Mouse (Mus musculus) adrenal gland, adult 2 months (tissue): Measurements from ENCODE around the gene Raver2. TPM values are rescaled to one million over a fixed set of nuclear protein-coding genes. Genes with fewer than 3 reads are reported as not detected.

Experiments used
- DNase-seq: peaks from one replicate; pipeline ENCODE4 v3.0.0; 2021
- polyA plus RNA-seq: library from polyadenylated mRNA; depleted of rRNA; stranded (reverse); fragments of >200 nt; gene quantifications from 2 replicates; pipeline ENCODE4 v1.2.3, GENCODE M21; 2012; rRNA removed
- total RNA-seq, 2 experiments: library from RNA; stranded (reverse); gene quantifications; 2 replicates each; pipeline ENCODE4 v1.2.3; 2021

The Raver2 gene
- total and polyA plus RNA-seq, 3 experiments: 1.4 to 4.8 (median 4.2) TPM

DNA sequence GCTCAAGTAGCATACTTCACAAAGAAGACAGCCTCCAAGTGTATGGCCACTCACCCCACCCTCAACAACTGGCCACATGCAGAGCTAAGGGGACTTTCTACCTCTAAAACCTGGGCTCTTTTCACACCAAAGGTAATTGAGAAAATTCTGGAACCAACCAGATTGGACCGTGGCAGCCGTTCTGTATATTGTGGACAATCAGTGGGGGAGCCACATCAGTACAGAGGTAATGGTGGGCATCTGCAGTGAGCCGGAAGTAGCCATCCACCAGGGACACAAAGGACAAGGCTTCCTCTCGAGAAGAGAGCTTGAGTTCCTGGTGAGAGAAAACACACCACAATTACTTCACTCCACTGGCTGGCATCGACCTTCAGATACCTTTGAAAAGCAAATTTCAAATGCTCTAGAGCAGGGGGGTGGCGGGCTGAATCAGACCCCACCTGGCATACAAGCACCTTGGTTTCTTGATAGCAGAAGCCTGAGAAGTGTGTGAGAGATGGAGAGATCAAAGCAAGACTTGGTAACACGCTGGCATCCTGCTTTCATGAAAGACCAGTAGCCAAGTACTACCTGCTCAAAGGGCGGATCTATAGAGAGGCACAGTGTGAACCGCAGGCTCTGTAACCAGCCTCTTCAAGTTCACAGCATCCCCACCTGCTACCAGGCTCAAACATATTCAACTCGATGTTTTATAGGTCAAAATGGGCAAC lies 106.3 kb downstream of the Raver2 start:
- DNase-seq: no peak

DNA sequence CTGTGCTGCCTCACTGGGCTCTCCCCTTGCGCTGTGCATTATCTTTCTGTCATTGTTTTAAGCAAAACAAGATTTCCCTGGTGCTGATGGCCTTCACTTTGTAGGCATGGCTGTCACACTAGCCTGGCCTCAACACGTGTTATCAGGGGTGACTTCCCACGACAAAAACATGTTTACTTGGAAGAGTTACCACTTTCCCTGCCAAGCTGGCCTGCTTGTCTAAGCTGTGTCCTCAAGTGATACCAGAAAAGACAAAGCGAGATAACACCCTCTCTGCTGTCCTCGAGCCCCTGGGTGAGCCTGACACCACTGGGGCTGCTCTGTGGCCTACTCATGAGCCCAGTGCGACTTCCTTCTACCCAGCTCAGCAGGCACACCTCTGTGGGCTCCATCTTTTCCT lies 107.3 kb downstream of the Raver2 start:
- DNase-seq: no peak

DNA sequence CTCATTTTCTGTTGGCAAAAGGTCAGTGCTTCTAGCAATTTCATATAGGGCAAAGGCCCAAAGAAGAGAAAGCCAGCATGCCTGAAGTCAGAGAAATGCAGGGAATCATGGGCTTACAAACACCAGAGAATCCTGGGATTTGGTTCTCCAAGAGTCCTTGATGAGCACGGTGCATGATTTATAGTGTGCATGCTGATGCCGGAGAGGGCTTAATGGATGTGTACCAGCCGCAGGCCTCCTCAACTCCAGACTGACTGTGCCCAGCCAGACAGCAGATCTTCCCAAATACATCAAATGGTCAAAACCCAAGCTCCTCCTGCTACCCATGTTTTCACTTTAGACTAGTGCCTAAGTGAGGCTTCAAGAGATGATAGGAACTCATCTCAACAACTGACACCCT lies 109.0 kb downstream of the Raver2 start:
- DNase-seq: no peak

GRCm38 (mm10) chr4:101179076-101179475 lies 110.3 kb downstream of the Raver2 start:
- no peak for DNase-seq

DNA sequence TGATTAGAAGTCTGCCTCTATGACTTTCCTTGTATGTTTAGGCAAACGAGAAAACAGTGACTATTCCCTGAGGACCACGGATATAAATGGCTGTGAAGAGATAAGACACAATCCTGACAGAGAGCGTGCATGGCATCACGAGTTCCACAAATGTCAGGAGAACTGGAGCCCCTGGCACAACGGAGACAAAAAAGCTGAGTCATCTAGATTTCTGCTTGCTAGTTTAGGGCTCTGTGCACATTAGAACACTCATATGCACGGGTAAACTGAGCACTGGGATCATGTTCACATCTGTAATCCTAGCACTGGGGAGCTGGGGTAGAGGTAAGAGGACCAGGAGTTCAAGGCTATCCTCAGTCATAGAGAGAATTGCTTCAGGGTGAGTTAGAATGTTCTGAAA lies 111.1 kb downstream of the Raver2 start:
- no peak for DNase-seq

GRCm38 (mm10) chr4:101180681-101181080 lies 111.9 kb downstream of the Raver2 start:
- DNase-seq: no peak

GRCm38 (mm10) chr4:101182603-101183011 lies 113.8 kb downstream of the Raver2 start:
- DNase-seq: no peak

DNA sequence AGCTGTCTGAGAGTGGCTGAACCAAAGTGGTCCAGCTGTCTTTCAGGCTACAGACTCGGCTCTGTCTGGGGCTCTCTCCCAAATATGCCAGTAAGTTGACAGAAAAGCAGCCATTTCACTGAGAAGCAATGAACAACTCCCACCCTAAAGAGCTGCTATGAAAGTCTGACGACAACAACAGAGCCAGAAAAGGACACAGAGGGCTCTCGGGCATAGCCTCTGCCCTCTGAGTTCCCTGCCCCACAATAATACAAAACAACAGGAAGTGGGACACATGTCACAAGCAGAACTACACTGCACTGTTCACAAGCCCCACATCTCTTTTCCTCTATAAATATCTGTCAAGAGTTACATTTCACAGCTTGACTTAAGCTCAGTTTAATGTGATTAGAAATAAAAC lies 116.4 kb downstream of the Raver2 start:
- DNase-seq: no peak

DNA sequence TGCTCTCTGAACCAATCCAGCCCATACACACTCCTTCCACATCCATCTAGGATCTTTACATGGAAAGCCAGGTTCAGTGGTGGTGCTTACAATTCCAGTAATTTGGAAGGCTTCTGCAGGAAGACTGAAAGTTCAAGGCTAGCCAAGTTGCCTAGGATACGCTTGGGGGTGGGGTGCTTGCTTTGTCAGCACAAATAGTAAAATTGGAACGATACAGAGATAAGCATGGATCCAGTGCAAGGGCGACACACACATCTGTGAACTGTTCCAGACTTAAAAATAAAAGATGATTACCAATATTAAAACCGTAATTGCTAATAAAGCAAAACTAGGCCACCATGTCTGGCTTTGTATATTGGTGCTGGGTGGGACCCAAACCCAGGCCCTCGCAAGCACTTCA lies 117.8 kb downstream of the Raver2 start:
- peak; percentile 69 for DNase-seq

GRCm38 (mm10) chr4:101187381-101187780 lies 118.6 kb downstream of the Raver2 start:
- DNase-seq: no peak

GRCm38 (mm10) chr4:101192241-101192976 lies 123.6 kb downstream of the Raver2 start:
- no peak for DNase-seq

DNA sequence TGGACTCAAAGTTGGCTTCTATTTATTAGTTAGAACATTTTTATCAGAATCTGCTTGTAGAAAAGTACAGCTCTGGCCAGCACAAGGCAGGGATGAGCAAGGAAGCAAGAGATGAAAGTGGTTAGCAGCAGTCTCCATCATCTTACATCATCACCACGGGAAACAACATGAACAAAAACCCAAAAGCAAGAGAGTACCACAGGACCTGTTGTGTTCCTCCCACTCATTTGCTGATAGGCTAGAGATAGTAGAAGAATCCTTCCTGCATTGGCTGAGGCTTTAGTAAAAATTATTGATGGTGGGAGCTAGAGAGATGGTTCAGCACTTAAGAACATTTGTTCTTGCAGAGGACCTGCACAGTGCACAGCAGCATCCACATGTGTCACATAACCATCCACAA lies 125.4 kb downstream of the Raver2 start:
- no peak for DNase-seq

- peak; percentile 66 for DNase-seq
Observed at GRCm38 (mm10) chr4:101196407-101196806, 127.6 kb downstream of the Raver2 start.

- DNase-seq: peak; percentile 40
Observed at GRCm38 (mm10) chr4:101197421-101198170, 128.8 kb downstream of the Raver2 start.

DNA sequence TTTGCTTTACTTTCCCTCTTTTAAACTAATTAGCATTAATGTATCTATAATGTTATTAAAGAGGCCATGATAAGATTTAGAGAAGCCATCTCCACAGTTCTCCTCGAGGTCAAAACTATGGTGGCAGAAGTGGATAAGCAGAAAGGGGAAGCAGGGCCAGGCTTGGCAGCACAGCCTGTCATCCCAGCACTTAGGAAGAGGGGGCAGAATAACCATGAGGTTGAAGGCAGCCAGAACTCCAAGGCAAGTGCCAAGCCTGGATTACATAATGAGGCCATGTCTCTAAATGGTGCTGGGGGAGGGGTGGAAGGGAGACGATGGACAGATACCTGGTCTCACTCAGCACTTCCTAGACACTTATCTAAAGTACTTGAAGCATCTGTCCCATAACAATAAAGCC lies 129.6 kb downstream of the Raver2 start:
- peak; percentile 72 for DNase-seq

DNA sequence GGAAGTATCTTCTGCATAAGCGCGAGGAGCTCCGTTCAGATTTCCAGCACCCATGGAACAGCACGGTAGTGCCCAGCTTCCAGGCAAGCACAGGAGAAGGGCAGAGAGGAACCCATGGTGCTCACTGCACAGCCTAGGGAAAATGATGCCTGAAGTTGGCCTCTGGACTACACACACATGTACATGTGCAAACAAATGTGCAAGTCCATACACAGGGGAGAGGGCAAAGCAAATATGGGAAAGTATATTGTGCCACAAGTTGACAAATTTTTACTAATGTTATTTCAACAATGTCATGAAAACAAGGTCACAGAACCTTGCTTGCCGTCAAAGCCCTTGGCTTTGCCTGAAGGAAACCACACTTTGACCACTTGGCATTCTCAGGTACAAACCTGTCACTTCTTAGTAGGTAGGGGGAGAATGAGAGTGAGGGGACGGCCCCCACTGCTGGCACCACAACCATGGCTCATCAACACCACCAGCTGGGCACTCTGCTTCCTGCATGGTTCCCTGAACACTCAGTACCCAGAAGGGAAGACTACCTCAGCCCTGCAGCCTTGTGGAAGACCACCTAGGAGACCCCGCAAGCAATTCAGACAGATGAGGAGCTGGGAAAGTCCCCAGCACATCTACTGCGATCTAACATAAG lies 130.8 kb downstream of the Raver2 start:
- no peak for DNase-seq

Other genes starting within 250 kb of the Raver2 start
- gene Gm10577, start 48.3 kb upstream of the Raver2 start, total RNA-seq: not detected
- gene Gm10577, start 48.3 kb upstream of the Raver2 start, polyA plus RNA-seq: not detected in 2 replicates
- gene Jak1, start 196.3 kb downstream of the Raver2 start, total RNA-seq: 100 to 1,000 TPM; 116 to 157 TPM
- gene Jak1, start 196.3 kb downstream of the Raver2 start, polyA plus RNA-seq: 78.1 and 118 TPM in 2 replicates